Mouse (Mus musculus): Measurements from ENCODE around the gene Cntn3. TPM values are rescaled to one million over a fixed set of nuclear protein-coding genes. Genes with fewer than 3 reads are reported as not detected.

The Cntn3 gene
- polyA plus RNA-seq, 1 experiment from 2014 or later = 1.5 TPM

DNA sequence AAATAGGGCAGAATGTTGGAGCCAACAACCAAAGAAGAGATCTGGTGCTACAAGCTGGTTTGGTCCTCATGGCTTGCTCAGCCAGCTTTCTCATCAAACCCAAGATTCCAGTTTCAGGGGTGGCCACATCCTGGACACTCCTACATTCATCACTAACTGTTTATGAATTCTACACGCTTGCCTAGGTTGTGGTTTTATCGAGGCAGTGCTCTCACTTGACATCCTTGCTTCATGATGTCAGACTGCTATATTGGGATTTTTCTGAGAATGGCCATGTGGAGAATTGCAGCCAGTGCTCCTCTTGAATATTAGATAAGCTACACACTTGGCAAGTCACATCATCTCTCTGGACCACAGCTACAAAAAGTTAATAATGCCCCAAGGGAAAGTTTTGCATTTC, 452.9 kb downstream of the Cntn3 start:
- H3K27me3 ChIP-seq (ENCODE audit: insufficient read depth, low read length) = no peaks in the 10 kb centered on the region
- H3K36me3 ChIP-seq (ENCODE audit: insufficient read depth, low read length) = no peaks in the 10 kb centered on the region
- no peak overlapping the region for H3K4me3 ChIP-seq (ENCODE audit: low read length)
- H3K4me2 ChIP-seq (replicated peaks; ENCODE audit: low read depth, low read length) = no peak overlapping the region
- 70% methylated on average over 2 of the region's 2 CpGs for WGBS
- H3K9me3 ChIP-seq (ENCODE audit: low read length) = no peaks in the 10 kb centered on the region
- H3K27ac ChIP-seq (ENCODE audit: low read length) = no peak overlapping the region
- H3K9ac ChIP-seq (replicated peaks; ENCODE audit: low read length) = no peak overlapping the region
- no peaks in the 10 kb centered on the region for H3K4me1 ChIP-seq (ENCODE audit: insufficient read depth, low read length)
- no peak for ATAC-seq (ENCODE audit: low FRiP score, low TSS enrichment)

DNA sequence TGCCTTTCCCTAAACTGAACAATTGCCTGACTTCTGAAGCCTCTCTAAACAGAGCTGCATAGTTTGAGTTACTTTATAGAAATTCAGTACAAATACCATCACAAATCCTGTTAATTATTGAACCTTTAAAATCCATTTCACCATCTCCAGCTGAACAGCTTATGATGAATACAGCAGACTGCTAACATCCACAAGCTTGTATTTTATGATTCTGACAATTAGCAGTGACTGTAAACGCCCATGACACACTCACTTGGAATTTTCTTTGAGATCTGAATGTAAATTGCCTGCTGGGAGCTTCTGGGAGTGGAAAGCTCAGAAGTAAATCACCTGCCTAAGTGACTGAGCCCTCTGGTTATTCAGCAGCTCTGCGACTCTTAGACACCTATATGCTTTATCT, 459.3 kb downstream of the Cntn3 start:
- Histone ChIP-seq H3K4me3 (ENCODE audit: low read length) (no peak overlapping the region), H3K4me1 (ENCODE audit: insufficient read depth, low read length) (no peaks in the 10 kb centered on the region), H3K36me3 (ENCODE audit: insufficient read depth, low read length) (no peaks in the 10 kb centered on the region), H3K4me2 (replicated peaks; ENCODE audit: low read depth, low read length) (no peak overlapping the region), H3K27ac (ENCODE audit: low read length) (no peak overlapping the region), H3K9me3 (ENCODE audit: low read length) (no peaks in the 10 kb centered on the region), H3K27me3 (ENCODE audit: insufficient read depth, low read length) (no peaks in the 10 kb centered on the region), H3K9ac (replicated peaks; ENCODE audit: low read length) (no peak overlapping the region)
- ATAC-seq (ENCODE audit: low FRiP score, low TSS enrichment) = no peak
- WGBS = 52% methylated on average over 2 of the region's 2 CpGs

Measured in kidney, embryonic 16.5 days (tissue).